Mouse (Mus musculus) lung, embryonic 14.5 days (tissue): Measurements from ENCODE around the gene Shroom1. TPM values are rescaled to one million over a fixed set of nuclear protein-coding genes. Genes with fewer than 3 reads are reported as not detected.

Experiments used
- ATAC-seq: fragments of 200-750 bp; cut with Nextera tagmentation; 2 replicates; pipeline ENCODE4 v1.8.0; 2017; ENCODE audit warnings: mild to moderate bottlenecking, moderate TSS enrichment, moderate library complexity; ENCODE audit not compliant: insufficient read depth
- DNase-seq: peaks from one replicate; pipeline ENCODE4 v3.0.0-alpha.2; 2015
- H3K27ac ChIP-seq: fragments of 300-500 bp; sonication (generic); 2 replicates; pipeline ENCODE4 v1.5.1; 2014; ENCODE audit warnings: low read depth, mild to moderate bottlenecking, moderate library complexity
- H3K27me3 ChIP-seq: fragments of 300-500 bp; sonication (generic); 2 replicates; pipeline ENCODE4 v1.6.1; 2014; ENCODE audit warnings: low read length, control low read depth; ENCODE audit not compliant: insufficient read depth
- H3K36me3 ChIP-seq: fragments of 300-500 bp; sonication (generic); 2 replicates; pipeline ENCODE4 v1.6.1; 2014; ENCODE audit warnings: control low read depth; ENCODE audit not compliant: insufficient read depth
- H3K4me1 ChIP-seq: fragments of 300-500 bp; sonication (generic); 2 replicates; pipeline ENCODE4 v1.6.1; 2014; ENCODE audit warnings: antibody characterized with exemption, control low read depth; ENCODE audit not compliant: insufficient read depth
- H3K4me2 ChIP-seq: fragments of 300-500 bp; sonication (generic); 2 replicates; pipeline ENCODE4 v1.6.1; 2014; ENCODE audit warnings: mild to moderate bottlenecking
- H3K4me3 ChIP-seq: fragments of 300-500 bp; sonication (generic); 2 replicates; pipeline ENCODE4 v1.5.1; 2014; ENCODE audit warnings: low read depth, low read length
- H3K9ac ChIP-seq: fragments of 300-500 bp; sonication (generic); 2 replicates; pipeline ENCODE4 v1.6.1; 2014
- H3K9me3 ChIP-seq: fragments of 300-500 bp; sonication (generic); 2 replicates; pipeline ENCODE4 v1.6.1; 2016; ENCODE audit warnings: low read depth, low read length, control low read depth
- CTCF ChIP-seq: IDR thresholded peaks from 2 replicates; pipeline ENCODE4 v1.5.1; 2016; ENCODE audit warnings: antibody characterized with exemption, low read depth
- WGBS: fragments of 180-500 bp; shearing (Covaris S2); extraction: QIAGEN DNeasy Blood & Tissue Kit; methylation state at CpG from one replicate; pipeline ENCODE4 v1.1.7; 2014; 5-methylcytosine and 5-hydroxymethylcytosine counted together
- polyA plus RNA-seq: library from polyadenylated mRNA; unstranded; fragments of >200 nt; fragmentation: Nextera tagmentation; extraction: Ambion mirVana; gene quantifications from 2 replicates; pipeline ENCODE4 v1.2.1, GENCODE M21; 2014

The Shroom1 gene
- polyA plus RNA-seq, 1 experiment from 2014 or later: 2.4 TPM

GRCm38 (mm10) chr11:53469294-53469967 lies 12.4 kb downstream of the Shroom1 start:
- no peak overlapping the region for H3K4me3 ChIP-seq
- DNase-seq (no peak), ATAC-seq (no peak)
- H3K27me3 ChIP-seq: peaks cover 53% of the 10 kb centered on the region
- H3K4me1 ChIP-seq: peaks cover 4% of the 10 kb centered on the region; the same call in 1 of the 2 replicates
- WGBS: 44% methylated on average over 16 of the region's 16 CpGs
- H3K27ac ChIP-seq: no peak overlapping the region
- no peaks in the 10 kb centered on the region for H3K36me3 ChIP-seq
- TF ChIP-seq CTCF: no peak
- no peaks in the 10 kb centered on the region for H3K9me3 ChIP-seq
- no peak overlapping the region for H3K9ac ChIP-seq
- peak overlapping the region; percentile 50 for H3K4me2 ChIP-seq

GRCm38 (mm10) chr11:53469968-53470695 lies 13.1 kb downstream of the Shroom1 start, which contains the start of gene Gm9837:
Gm9837 (minus strand) TSS chr11:53470479.
- DNase-seq (peak; percentile 96), ATAC-seq (peak; percentile 74)
- Histone ChIP-seq H3K27me3 (peaks cover 53% of the 10 kb centered on the region), H3K4me2 (peak within 1 kb of the TSS; percentile 50), H3K9ac (0 out of 2 replicates have a peak within 1 kb of the TSS, but pooled peaks have one; percentile 2), H3K4me1 (peaks cover 4% of the 10 kb centered on the region; the same call in 1 of the 2 replicates), H3K36me3 (no peaks in the 10 kb centered on the region), H3K4me3 (peak within 1 kb of the TSS; percentile 5; the same call in 1 of the 2 replicates), H3K27ac (no peak within 1 kb of the TSS), H3K9me3 (no peaks in the 10 kb centered on the region)
- TF ChIP-seq CTCF: peak; percentile 96
- WGBS: 3% methylated on average over 29 of the region's 29 CpGs

GRCm38 (mm10) chr11:53472709-53473108 lies 15.7 kb downstream of the Shroom1 start:
- Histone ChIP-seq H3K9ac (no peak overlapping the region), H3K4me2 (no peak overlapping the region)

GRCm38 (mm10) chr11:53475620-53476019 lies 18.6 kb downstream of the Shroom1 start:
- Histone ChIP-seq H3K9ac (no peak overlapping the region), H3K4me1 (no peaks in the 10 kb centered on the region), H3K27me3 (peaks cover 75% of the 10 kb centered on the region), H3K4me3 (no peak overlapping the region), H3K4me2 (no peak overlapping the region), H3K9me3 (no peaks in the 10 kb centered on the region; the same call in 1 of the 2 replicates), H3K36me3 (no peaks in the 10 kb centered on the region), H3K27ac (no peak overlapping the region)
- ATAC-seq: no peak
- no peak for TF ChIP-seq CTCF
- WGBS: 21% methylated on average over 8 of the region's 8 CpGs
- no peak for DNase-seq

More at GRCm38 (mm10) chr11:53472709-53473108, 15.7 kb downstream of the Shroom1 start:
- ATAC-seq: no peak
- Histone ChIP-seq H3K4me3 (no peak overlapping the region), H3K27ac (no peak overlapping the region), H3K27me3 (peaks cover 54% of the 10 kb centered on the region), H3K9me3 (no peaks in the 10 kb centered on the region), H3K4me1 (no peaks in the 10 kb centered on the region), H3K36me3 (no peaks in the 10 kb centered on the region)
- peak; percentile 34; the same call in 1 of the 2 replicates for TF ChIP-seq CTCF
- no peak for DNase-seq
- WGBS: 70% methylated on average over 3 of the region's 3 CpGs

GRCm38 (mm10) chr11:53477833-53478232 lies 20.8 kb downstream of the Shroom1 start:
- H3K27me3 ChIP-seq: peaks cover 80% of the 10 kb centered on the region
- no peaks in the 10 kb centered on the region for H3K36me3 ChIP-seq
- H3K4me1 ChIP-seq: no peaks in the 10 kb centered on the region
- 32% methylated on average over 7 of the region's 7 CpGs for WGBS
- ATAC-seq (no peak), DNase-seq (no peak)
- no peak overlapping the region for H3K4me2 ChIP-seq
- no peaks in the 10 kb centered on the region; the same call in 1 of the 2 replicates for H3K9me3 ChIP-seq
- no peak overlapping the region for H3K9ac ChIP-seq
- H3K27ac ChIP-seq: no peak overlapping the region
- H3K4me3 ChIP-seq: peak overlapping the region; percentile 40; the same call in 1 of the 2 replicates
- TF ChIP-seq CTCF: no peak

GRCm38 (mm10) chr11:53478383-53479170 lies 21.6 kb downstream of the Shroom1 start:
- Histone ChIP-seq H3K9ac (peak overlapping the region; percentile 29; the same call in 1 of the 2 replicates), H3K27me3 (peaks cover 80% of the 10 kb centered on the region), H3K36me3 (no peaks in the 10 kb centered on the region), H3K9me3 (no peaks in the 10 kb centered on the region; the same call in 1 of the 2 replicates), H3K4me3 (peak overlapping the region; percentile 40), H3K27ac (no peak overlapping the region), H3K4me2 (peak overlapping the region; percentile 77), H3K4me1 (no peaks in the 10 kb centered on the region)
- WGBS: 4% methylated on average over 76 of the region's 79 CpGs
- no peak for TF ChIP-seq CTCF
- DNase-seq: peak; percentile 33
- ATAC-seq: peak; percentile 31; the same call in 1 of the 2 replicates
